Mouse (Mus musculus) stomach, embryonic 14.5 days (tissue): ENCODE measurements around the gene Hlcs. TPM values are rescaled to one million over a fixed set of nuclear protein-coding genes. Genes with fewer than 3 reads are reported as not detected.

Experiments
- ATAC-seq: fragments of 200-750 bp; cut with Nextera tagmentation; 2 replicates; pipeline ENCODE4 v1.8.0; 2017; ENCODE audit warnings: low read depth, moderate TSS enrichment; ENCODE audit not compliant: insufficient number of reproducible peaks, insufficient read depth, low FRiP score
- H3K27ac ChIP-seq: fragments of 300-500 bp; sonication (generic); 2 replicates; pipeline ENCODE4 v1.5.1; 2014; ENCODE audit warnings: mild to moderate bottlenecking, low read length, moderate library complexity, mixed read lengths
- H3K27me3 ChIP-seq: fragments of 300-500 bp; sonication (generic); 2 replicates; pipeline ENCODE4 v1.6.1; 2014; ENCODE audit warnings: low read length, control low read depth, mixed read lengths; ENCODE audit not compliant: control insufficient read depth, insufficient read depth
- H3K36me3 ChIP-seq: fragments of 300-500 bp; sonication (generic); 2 replicates; pipeline ENCODE4 v1.6.1; 2014; ENCODE audit warnings: mild to moderate bottlenecking, control low read depth, low read length, moderate library complexity, mixed read lengths; ENCODE audit not compliant: control insufficient read depth, insufficient read depth
- H3K4me1 ChIP-seq: fragments of 300-500 bp; sonication (generic); 2 replicates; pipeline ENCODE4 v1.6.1; 2014; ENCODE audit warnings: low read length, control low read depth, mixed read lengths; ENCODE audit not compliant: control insufficient read depth, insufficient read depth
- H3K4me2 ChIP-seq: fragments of 300-500 bp; sonication (generic); replicated peaks from 2 replicates; pipeline ENCODE4 v1.6.1; 2014; ENCODE audit warnings: low read depth, low read length, control low read depth
- H3K4me3 ChIP-seq: fragments of 300-500 bp; sonication (generic); 2 replicates; pipeline ENCODE4 v1.5.1; 2014; ENCODE audit warnings: low read depth, low read length, control low read depth
- H3K9ac ChIP-seq: fragments of 300-500 bp; sonication (generic); replicated peaks from 2 replicates; pipeline ENCODE4 v1.6.1; 2014; ENCODE audit warnings: low read depth, mild to moderate bottlenecking, control low read depth, low read length, moderate library complexity, mixed read lengths
- H3K9me3 ChIP-seq: fragments of 300-500 bp; sonication (generic); 2 replicates; pipeline ENCODE4 v1.6.1; 2016; ENCODE audit warnings: low read depth, low read length, control low read depth; ENCODE audit not compliant: control insufficient read depth
- WGBS: fragments of 180-500 bp; shearing (Covaris S2); extraction: QIAGEN DNeasy Blood & Tissue Kit; methylation state at CpG from one replicate; pipeline ENCODE4 v1.1.7; 2014; 5-methylcytosine and 5-hydroxymethylcytosine counted together
- polyA plus RNA-seq: library from polyadenylated mRNA; unstranded; fragments of >200 nt; fragmentation: Nextera tagmentation; extraction: Ambion mirVana; gene quantifications from 2 replicates; pipeline ENCODE4 v1.2.1, GENCODE M21; 2014

Hlcs gene
- polyA plus RNA-seq, 1 experiment from 2014 or later, result 10.8 TPM

DNA sequence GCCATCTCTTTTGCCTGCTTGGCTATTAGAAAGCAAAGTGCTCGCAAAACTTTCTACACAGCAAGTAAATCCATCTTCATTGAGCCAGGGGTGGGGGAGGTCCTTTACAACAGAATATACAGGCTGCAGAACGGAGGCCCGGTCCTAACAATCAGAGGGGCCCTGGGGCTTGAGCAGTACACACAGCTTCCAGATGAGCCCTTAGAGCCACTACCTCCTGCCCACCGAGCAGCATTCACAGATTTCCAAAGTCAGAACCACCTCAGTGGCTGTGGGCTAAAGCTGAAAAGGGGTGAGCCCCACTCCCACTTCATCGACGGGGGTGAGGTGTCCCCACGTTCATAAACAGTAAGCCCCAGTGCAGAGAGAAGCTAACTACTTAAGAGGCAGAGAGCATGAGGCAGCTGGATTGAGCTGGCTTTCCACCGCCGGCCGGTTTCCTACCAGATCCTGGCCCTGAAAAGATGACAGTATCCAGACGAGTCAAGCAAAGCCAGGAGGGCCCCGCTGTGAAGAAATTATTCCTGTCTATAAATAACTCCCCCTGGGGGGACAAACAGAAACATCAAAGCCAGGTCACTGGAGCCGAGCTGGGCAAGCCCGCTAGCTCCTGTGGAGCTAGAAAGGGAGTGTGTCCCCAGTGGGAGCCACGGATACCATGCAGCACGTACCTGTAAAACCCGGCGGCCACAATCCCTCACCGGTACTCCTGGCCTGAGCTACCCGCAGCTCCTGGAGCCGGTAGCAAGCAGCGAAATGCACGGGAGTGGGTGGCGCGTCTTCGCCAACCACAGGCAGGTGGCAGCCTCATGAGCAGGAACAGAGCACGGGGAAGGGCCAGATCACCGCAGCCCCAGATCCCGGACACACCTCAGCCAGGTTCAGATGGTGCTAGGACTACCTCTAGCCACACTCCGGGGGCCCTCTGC lies 10.8 kb downstream of the Hlcs start:
- H3K36me3 ChIP-seq, result no peaks in the 10 kb centered on the region
- H3K27ac ChIP-seq, result peak overlapping the region; percentile 15; the same call in 1 of the 2 replicates
- ATAC-seq, result peak; percentile 76
- H3K4me1 ChIP-seq, result peaks cover 15% of the 10 kb centered on the region; the same call in 1 of the 2 replicates
- no peaks in the 10 kb centered on the region for H3K27me3 ChIP-seq
- WGBS, result 6% methylated on average over 30 of the region's 30 CpGs
- H3K9me3 ChIP-seq, result no peaks in the 10 kb centered on the region
- H3K4me2 ChIP-seq, result peak overlapping the region; percentile 47
- peak overlapping the region; percentile 16 for H3K4me3 ChIP-seq
- no peak overlapping the region for H3K9ac ChIP-seq

DNA sequence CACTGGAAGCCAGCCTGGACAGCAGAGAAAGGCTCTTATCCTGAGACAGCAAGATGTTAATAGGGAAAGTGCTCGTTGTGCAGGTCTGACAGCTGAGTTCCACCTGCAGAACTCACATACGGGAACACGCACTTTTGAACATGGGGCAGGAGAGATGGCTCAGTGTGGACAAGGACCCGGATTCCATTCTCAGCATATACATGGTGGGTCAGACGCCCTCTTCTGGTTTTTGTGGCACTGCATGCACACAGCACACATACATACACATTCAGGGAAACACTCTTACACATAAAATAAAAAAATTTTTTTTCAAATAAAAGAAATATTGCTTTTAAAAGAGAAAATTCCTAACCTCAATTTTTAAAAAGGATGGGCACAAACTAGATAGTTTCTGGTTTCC lies 11.7 kb downstream of the Hlcs start:
- H3K9me3 ChIP-seq, result no peaks in the 10 kb centered on the region
- H3K4me2 ChIP-seq, result no peak overlapping the region
- H3K27me3 ChIP-seq, result no peaks in the 10 kb centered on the region
- no peak for ATAC-seq
- no peak overlapping the region for H3K27ac ChIP-seq
- no peak overlapping the region for H3K9ac ChIP-seq
- no peak overlapping the region for H3K4me3 ChIP-seq
- no peaks in the 10 kb centered on the region for H3K36me3 ChIP-seq
- WGBS, result 81% methylated on average over 5 of the region's 5 CpGs
- H3K4me1 ChIP-seq, result peaks cover 13% of the 10 kb centered on the region; the same call in 1 of the 2 replicates

DNA sequence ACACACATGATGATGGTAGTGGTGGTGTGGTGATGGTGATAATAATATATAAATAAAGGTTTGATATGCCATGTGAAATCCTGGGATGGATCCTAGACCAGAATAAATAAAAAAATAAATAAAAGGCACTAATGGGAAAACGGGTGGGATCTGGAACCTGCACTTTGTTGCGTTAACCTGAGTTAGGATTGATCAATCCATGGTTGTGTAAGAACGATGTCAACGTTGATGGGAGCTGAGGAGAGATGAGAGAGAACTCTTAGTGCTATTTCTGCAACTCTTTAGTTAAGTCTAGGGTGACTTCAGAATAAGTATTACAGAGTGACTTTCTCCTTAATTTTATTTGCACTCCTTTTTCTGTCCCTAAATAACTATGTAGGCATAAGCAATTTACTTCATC lies 12.2 kb downstream of the Hlcs start:
- no peak overlapping the region for H3K4me2 ChIP-seq
- H3K27me3 ChIP-seq, result no peaks in the 10 kb centered on the region
- no peak overlapping the region for H3K27ac ChIP-seq
- no peaks in the 10 kb centered on the region for H3K36me3 ChIP-seq
- ATAC-seq, result no peak
- no peaks in the 10 kb centered on the region for H3K9me3 ChIP-seq
- H3K4me3 ChIP-seq, result no peak overlapping the region
- no peak overlapping the region for H3K9ac ChIP-seq
- 89% methylated on average over 4 of the region's 4 CpGs for WGBS
- H3K4me1 ChIP-seq, result peaks cover 13% of the 10 kb centered on the region; the same call in 1 of the 2 replicates

DNA sequence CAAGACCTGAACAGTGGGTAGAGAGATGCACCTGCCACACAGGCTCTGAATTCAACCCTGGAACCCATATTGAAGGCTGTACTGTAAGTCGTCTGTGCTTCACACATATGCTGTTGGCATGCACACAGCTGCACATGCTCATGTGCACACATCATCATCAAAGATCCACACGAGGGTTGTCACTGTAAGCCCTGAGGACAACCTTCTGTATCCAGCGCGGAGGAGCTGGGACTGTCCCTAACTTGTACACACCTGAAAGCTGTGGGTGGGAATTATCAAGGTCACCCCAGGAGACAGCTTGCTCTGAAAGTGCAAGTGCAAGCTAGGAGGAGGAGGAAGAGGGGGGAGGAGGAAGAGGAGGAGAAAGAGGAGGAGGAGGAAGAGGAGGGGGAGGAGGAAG lies 14.2 kb downstream of the Hlcs start:
- no peak for ATAC-seq
- Histone ChIP-seq H3K9me3 (no peaks in the 10 kb centered on the region), H3K4me1 (peaks cover 13% of the 10 kb centered on the region; the same call in 1 of the 2 replicates), H3K9ac (no peak overlapping the region), H3K27ac (no peak overlapping the region), H3K27me3 (no peaks in the 10 kb centered on the region), H3K4me3 (no peak overlapping the region), H3K4me2 (no peak overlapping the region), H3K36me3 (no peaks in the 10 kb centered on the region)
- WGBS, result 61% methylated on average over 4 of the region's 4 CpGs

DNA sequence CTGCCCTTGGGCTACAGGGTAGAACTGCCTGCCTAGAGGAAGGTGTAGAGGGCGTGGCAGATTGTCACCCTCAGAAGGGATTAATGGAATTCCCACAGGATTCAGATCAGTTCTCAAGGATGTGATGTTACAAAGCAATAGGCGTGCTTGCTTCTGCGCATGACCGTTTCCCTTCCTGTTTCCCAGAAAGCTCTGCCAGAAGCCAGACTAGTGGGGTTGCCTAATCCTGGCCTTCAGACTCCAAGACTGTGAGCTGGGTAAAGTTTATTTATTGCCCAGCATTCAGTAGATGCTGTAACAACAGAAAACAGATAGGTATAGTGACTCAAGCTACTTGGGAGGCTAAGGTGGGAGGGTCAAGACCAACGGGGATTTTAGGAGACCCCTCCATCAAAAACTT lies 15.3 kb downstream of the Hlcs start:
- no peaks in the 10 kb centered on the region for H3K9me3 ChIP-seq
- no peak overlapping the region for H3K4me3 ChIP-seq
- H3K36me3 ChIP-seq, result no peaks in the 10 kb centered on the region
- 85% methylated on average over 5 of the region's 5 CpGs for WGBS
- ATAC-seq, result no peak
- H3K4me1 ChIP-seq, result peaks cover 9% of the 10 kb centered on the region; the same call in 1 of the 2 replicates
- no peaks in the 10 kb centered on the region for H3K27me3 ChIP-seq
- H3K9ac ChIP-seq, result no peak overlapping the region
- no peak overlapping the region for H3K4me2 ChIP-seq
- H3K27ac ChIP-seq, result no peak overlapping the region

DNA sequence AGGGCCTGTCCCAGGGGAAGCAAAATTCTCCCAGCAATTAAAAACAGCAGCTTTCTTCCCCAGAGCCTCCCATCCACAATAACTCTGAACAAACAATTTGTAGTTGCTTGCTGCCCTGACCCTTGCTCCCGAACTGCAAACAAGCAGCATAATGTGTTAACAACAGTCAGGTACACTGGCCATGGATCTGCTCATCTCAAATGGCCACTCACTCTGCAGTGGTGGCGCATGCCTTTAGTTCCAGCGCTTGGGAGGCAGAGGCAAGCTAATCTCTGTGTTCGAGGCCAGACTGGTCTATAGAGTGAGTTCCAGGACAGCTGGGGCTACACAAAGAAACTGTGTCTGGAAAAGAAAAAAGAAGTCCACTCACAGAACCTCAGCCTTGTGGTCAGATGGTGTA lies 22.2 kb downstream of the Hlcs start:
- no peak overlapping the region for H3K4me2 ChIP-seq
- ATAC-seq, result no peak
- no peaks in the 10 kb centered on the region for H3K27me3 ChIP-seq
- 0 out of 2 replicates have a peak, but pooled peaks cover 6% of the 10 kb centered on the region for H3K4me1 ChIP-seq
- H3K36me3 ChIP-seq, result no peaks in the 10 kb centered on the region
- no peak overlapping the region for H3K9ac ChIP-seq
- no peaks in the 10 kb centered on the region for H3K9me3 ChIP-seq
- WGBS, result 84% methylated on average over 4 of the region's 4 CpGs
- no peak overlapping the region for H3K4me3 ChIP-seq
- H3K27ac ChIP-seq, result no peak overlapping the region

DNA sequence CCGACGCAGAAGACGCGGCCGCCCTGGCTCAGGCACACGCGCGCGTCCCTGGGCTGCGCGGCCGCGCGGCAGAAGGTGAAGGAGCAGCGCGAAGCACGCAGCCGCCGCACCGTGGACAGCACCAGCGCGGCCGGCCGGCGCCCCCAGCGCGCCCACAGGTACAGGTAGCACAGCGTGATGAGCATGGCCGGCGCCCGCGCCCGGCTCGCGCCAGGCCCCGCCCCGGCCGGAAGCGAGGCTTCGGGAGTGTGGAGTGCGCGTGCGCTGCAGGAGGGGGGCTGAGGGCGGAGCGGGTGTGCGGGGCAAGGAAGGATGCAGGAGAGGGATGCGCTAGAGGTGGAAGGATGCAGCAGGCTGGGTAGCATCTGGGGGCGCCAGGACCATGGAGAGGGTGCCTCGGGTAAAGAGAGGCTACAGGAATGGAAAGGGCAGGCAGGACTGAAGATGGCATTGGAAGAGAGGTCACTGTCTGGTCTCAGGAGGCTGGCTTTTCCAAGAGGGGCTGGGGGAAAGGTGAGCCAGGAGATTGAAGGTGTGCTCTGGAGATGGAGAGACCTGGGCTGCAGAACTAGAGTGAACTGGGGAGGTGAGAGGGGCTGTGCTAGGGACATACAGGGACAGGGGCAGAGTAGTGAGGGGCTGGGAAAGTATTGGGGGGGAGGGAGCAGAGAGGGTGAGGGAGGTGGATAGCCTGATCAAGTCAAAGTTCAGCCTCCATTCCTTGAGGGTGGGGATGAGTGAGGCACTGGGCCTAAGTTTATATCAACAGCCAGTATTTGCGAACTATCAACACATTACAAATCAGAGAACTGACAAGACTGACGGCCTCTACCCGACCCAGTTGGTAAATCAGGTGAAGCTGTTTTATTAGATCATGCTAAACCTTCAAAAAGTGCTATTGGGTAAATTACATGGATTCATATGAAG lies 23.0 kb downstream of the Hlcs start:
- Histone ChIP-seq H3K9ac (peak overlapping the region; percentile 73), H3K27ac (peak overlapping the region; percentile 33; the same call in 1 of the 2 replicates), H3K9me3 (no peaks in the 10 kb centered on the region), H3K27me3 (no peaks in the 10 kb centered on the region), H3K36me3 (no peaks in the 10 kb centered on the region), H3K4me2 (peak overlapping the region; percentile 96), H3K4me1 (0 out of 2 replicates have a peak, but pooled peaks cover 6% of the 10 kb centered on the region), H3K4me3 (peak overlapping the region; percentile 80)
- 4% methylated on average over 52 of the region's 52 CpGs for WGBS
- ATAC-seq, result peak; percentile 93
